Mouse (Mus musculus) testis, adult 2 months (tissue): ENCODE results near the gene Vmn2r22.
"Not testable (repeated sequence)": the region's sequence is repeated elsewhere in the genome, so short reads cannot be mapped to it uniquely, and the experiment has no call there.

ENCODE experiments used
- CTCF ChIP-seq: fragments of 200-500 bp; IDR thresholded peaks from 2 replicates; pipeline ENCODE4 v1.5.1; 2012; ENCODE audit warnings: low read depth, mild to moderate bottlenecking, inconsistent platforms, low read length, moderate library complexity; ENCODE audit not compliant: control insufficient read depth, insufficient read depth, insufficient replicate concordance
- POLR2A ChIP-seq: fragments of 200-500 bp; IDR thresholded peaks from 2 replicates; pipeline ENCODE4 v1.6.1; 2012; ENCODE audit warnings: low read depth, mild to moderate bottlenecking, inconsistent platforms, low read length, moderate library complexity; ENCODE audit not compliant: control insufficient read depth

- not testable (repeated sequence) for TF ChIP-seq CTCF, POLR2A
These were observed at the start of gene Vmn2r22 for GRCm38 (mm10) chr6:123650625-123651024.
